Mouse (Mus musculus) urinary bladder, postnatal 0 days (tissue): ENCODE results near the gene Muc1. TPM values are rescaled to one million over a fixed set of nuclear protein-coding genes. Genes with fewer than 3 reads are reported as not detected.
A peak's percentile ranks its signal among the peaks of the same experiment; 100 is the strongest.

Experiments used
- microRNA counts: library from miRNA; unstranded; fragments of <30 nt; microRNA quantifications from one replicate; lab custom pipeline; 2016
- microRNA-seq: library from miRNA; unstranded; fragments of <30 nt; microRNA quantifications from one replicate; pipeline ENCODE4, GENCODE M21; 2016
- polyA plus RNA-seq: library from polyadenylated mRNA; unstranded; fragments of >200 nt; fragmentation: Nextera tagmentation; extraction: Ambion mirVana; gene quantifications from 2 replicates; pipeline ENCODE4 v1.2.1, GENCODE M21; 2015

Muc1 gene
- 0.31 and 0.75 TPM in 2 replicates for polyA plus RNA-seq

GRCm38 (mm10) chr3:89228836-89229235 lies at the start of gene Muc1:
Muc1 (plus strand) TSS chr3:89229057.

GRCm38 (mm10) chr3:89183058-89183958 lies 45.5 kb upstream of the Muc1 start, which contains the start of gene Fam189b:
Fam189b (plus strand) TSS chr3:89183143.

GRCm38 (mm10) chr3:89202253-89203141 lies 26.4 kb upstream of the Muc1 start, which contains the start of gene Gba:
Gba (plus strand) TSS chr3:89202928.

GRCm38 (mm10) chr3:89214681-89215411 lies 14.0 kb upstream of the Muc1 start, which contains the start of gene Thbs3:
Thbs3 (plus strand) TSS chr3:89215180.

GRCm38 (mm10) chr3:89226900-89227299 lies 2.0 kb upstream of the Muc1 start, which contains the start of gene Mtx1:
Mtx1 (minus strand) TSS chr3:89227088.

GRCm38 (mm10) chr3:89245688-89246171 lies 16.9 kb downstream of the Muc1 start, which contains the start of gene Krtcap2:
Krtcap2 (plus strand) TSS chr3:89245966.

GRCm38 (mm10) chr3:89246261-89247100 lies 17.6 kb downstream of the Muc1 start, which contains the start of gene Trim46:
Trim46 (minus strand) TSS chr3:89246309.

GRCm38 (mm10) chr3:89259076-89259475 lies 30.2 kb downstream of the Muc1 start, which contains the start of gene Dpm3:
Dpm3 (plus strand) TSS chr3:89259358.

GRCm38 (mm10) chr3:89270051-89270755 lies 41.3 kb downstream of the Muc1 start, which contains the start of gene Slc50a1:
Slc50a1 (minus strand) TSS chr3:89270570.

GRCm38 (mm10) chr3:89280606-89281511 lies 52.0 kb downstream of the Muc1 start, which contains the start of gene Efna1:
Efna1 (minus strand) TSS chr3:89281142.

MicroRNAs within 50 kb of the gene (microRNA counts, 519-probe panel; counts per million panel counts)
- microRNA mmu-miR-92b (lab: Ali Mortazavi, UCI) = not detected

Small RNA genes lying within 50 kb of the gene (microRNA-seq; reads per million reads assigned to microRNA genes)
- gene Mir92b = 13.3 reads per million, percentile 22 among the genes with 10 or more reads in this experiment

Other genes starting within 250 kb of the Muc1 start
- gene Rusc1, start 135.7 kb upstream of the Muc1 start, polyA plus RNA-seq = 11.3 and 11.4 TPM in 2 replicates
- not detected in 2 replicates for gene Gm43738, start 128.0 kb upstream of the Muc1 start, polyA plus RNA-seq
- 251 and 535 TPM in 2 replicates for gene Fdps, start 127.1 kb upstream of the Muc1 start, polyA plus RNA-seq
- gene Pklr, start 92.9 kb upstream of the Muc1 start, polyA plus RNA-seq = not detected in 2 replicates
- gene Hcn3, start 68.9 kb upstream of the Muc1 start, polyA plus RNA-seq = 0.35 and 0.59 TPM in 2 replicates
- gene Clk2, start 64.3 kb upstream of the Muc1 start, polyA plus RNA-seq = 10.9 and 11.8 TPM in 2 replicates
- 63.2 and 67.5 TPM in 2 replicates for gene Scamp3, start 51.6 kb upstream of the Muc1 start, polyA plus RNA-seq
- 16.3 and 16.7 TPM in 2 replicates for gene Fam189b, start 45.9 kb upstream of the Muc1 start, polyA plus RNA-seq
- gene Gba, start 26.1 kb upstream of the Muc1 start, polyA plus RNA-seq = 35.9 and 40.6 TPM in 2 replicates
- 31.5 and 34.3 TPM in 2 replicates for gene Thbs3, start 13.9 kb upstream of the Muc1 start, polyA plus RNA-seq
- gene Mtx1, start 2.0 kb upstream of the Muc1 start, polyA plus RNA-seq = 130 and 133 TPM in 2 replicates
- gene Krtcap2, start 16.9 kb downstream of the Muc1 start, polyA plus RNA-seq = 245 and 269 TPM in 2 replicates
- 0.50 and 0.73 TPM in 2 replicates for gene Trim46, start 17.3 kb downstream of the Muc1 start, polyA plus RNA-seq
- 107 and 126 TPM in 2 replicates for gene Dpm3, start 30.3 kb downstream of the Muc1 start, polyA plus RNA-seq
- gene Slc50a1, start 41.5 kb downstream of the Muc1 start, polyA plus RNA-seq = 90.2 and 94.4 TPM in 2 replicates
- gene Efna1, start 52.1 kb downstream of the Muc1 start, polyA plus RNA-seq = 19.8 and 20.1 TPM in 2 replicates
- gene Efna3, start 93.9 kb downstream of the Muc1 start, polyA plus RNA-seq = 5.3 and 6.5 TPM in 2 replicates
- gene Efna4, start 109.0 kb downstream of the Muc1 start, polyA plus RNA-seq = 4.4 and 5.6 TPM in 2 replicates
- 60.9 and 72.6 TPM in 2 replicates for gene Adam15, start 120.9 kb downstream of the Muc1 start, polyA plus RNA-seq
- gene Dcst2, start 132.9 kb downstream of the Muc1 start, polyA plus RNA-seq = 0.07 and 0.08 TPM in 2 replicates
- gene Dcst1, start 136.2 kb downstream of the Muc1 start, polyA plus RNA-seq = 0.17 and 0.26 TPM in 2 replicates
- 4.1 and 4.6 TPM in 2 replicates for gene Zbtb7b, start 165.7 kb downstream of the Muc1 start, polyA plus RNA-seq
- not detected in 2 replicates for gene Lenep, start 173.7 kb downstream of the Muc1 start, polyA plus RNA-seq
- 20.6 and 21.0 TPM in 2 replicates for gene Flad1, start 182.8 kb downstream of the Muc1 start, polyA plus RNA-seq
- gene Cks1b, start 189.3 kb downstream of the Muc1 start, polyA plus RNA-seq = 146 and 176 TPM in 2 replicates
- 75.2 and 77.8 TPM in 2 replicates for gene Shc1, start 189.4 kb downstream of the Muc1 start, polyA plus RNA-seq
- gene Pygo2, start 201.2 kb downstream of the Muc1 start, polyA plus RNA-seq = 17.5 and 21.1 TPM in 2 replicates
- 171 and 191 TPM in 2 replicates for gene Pbxip1, start 207.6 kb downstream of the Muc1 start, polyA plus RNA-seq
- 40.4 and 51.5 TPM in 2 replicates for gene Pmvk, start 225.5 kb downstream of the Muc1 start, polyA plus RNA-seq